Mouse (Mus musculus) heart, embryonic 12.5 days (tissue): ENCODE data around the gene Sv2c. TPM values are rescaled to one million over a fixed set of nuclear protein-coding genes. Genes with fewer than 3 reads are reported as not detected.
A peak's percentile ranks its signal among the peaks of the same experiment; 100 is the strongest.

Source experiments
- ATAC-seq: fragments of 200-750 bp; cut with Nextera tagmentation; 2 replicates; pipeline ENCODE4 v1.8.0; 2017; ENCODE audit warnings: moderate TSS enrichment, moderate library complexity; ENCODE audit not compliant: insufficient number of reproducible peaks, low FRiP score
- H3K27ac ChIP-seq: fragments of 300-500 bp; sonication (generic); 2 replicates; pipeline ENCODE4 v1.5.1; 2016; ENCODE audit warnings: mild to moderate bottlenecking, moderate library complexity; ENCODE audit not compliant: poor library complexity, severe bottlenecking
- H3K27me3 ChIP-seq: fragments of 300-500 bp; sonication (generic); replicated peaks from 2 replicates; pipeline ENCODE4 v1.6.1; 2016; ENCODE audit warnings: mild to moderate bottlenecking, moderate library complexity
- H3K36me3 ChIP-seq: fragments of 300-500 bp; sonication (generic); 2 replicates; pipeline ENCODE4 v1.6.1; 2016; ENCODE audit warnings: mild to moderate bottlenecking, moderate library complexity
- H3K4me1 ChIP-seq: fragments of 300-500 bp; sonication (generic); replicated peaks from 2 replicates; pipeline ENCODE4 v1.6.1; 2016; ENCODE audit warnings: mild to moderate bottlenecking
- H3K4me2 ChIP-seq: fragments of 300-500 bp; sonication (generic); 2 replicates; pipeline ENCODE4 v1.6.1; 2016; ENCODE audit warnings: mild to moderate bottlenecking, moderate library complexity
- H3K4me3 ChIP-seq: fragments of 300-500 bp; sonication (generic); 2 replicates; pipeline ENCODE4 v1.5.1; 2016; ENCODE audit warnings: mild to moderate bottlenecking
- H3K9ac ChIP-seq: fragments of 300-500 bp; sonication (generic); 2 replicates; pipeline ENCODE4 v1.6.1; 2016; ENCODE audit warnings: mild to moderate bottlenecking, moderate library complexity
- H3K9me3 ChIP-seq: fragments of 300-500 bp; sonication (generic); replicated peaks from 2 replicates; pipeline ENCODE4 v1.6.1; 2016; ENCODE audit warnings: mild to moderate bottlenecking, moderate library complexity
- WGBS: fragments of 180-500 bp; shearing (Covaris S2); methylation state at CpG from one replicate; pipeline ENCODE4 v1.1.7; 2016; 5-methylcytosine and 5-hydroxymethylcytosine counted together
- polyA plus RNA-seq: library from polyadenylated mRNA; unstranded; fragments of >200 nt; fragmentation: Nextera tagmentation; extraction: Ambion mirVana; gene quantifications from 2 replicates; pipeline ENCODE4 v1.2.1, GENCODE M21; 2016

The Sv2c gene
- 0.64 and 1.3 TPM in 2 replicates for polyA plus RNA-seq

- H3K27ac ChIP-seq: no peak within 1 kb of the TSS
- WGBS: under 1% methylated on average over 39 of the region's 44 CpGs
- H3K4me1 ChIP-seq: peaks cover 31% of the 10 kb centered on the region
- H3K4me2 ChIP-seq: peak within 1 kb of the TSS; percentile 99
- peak within 1 kb of the TSS; percentile 33 for H3K9ac ChIP-seq
- no peaks in the 10 kb centered on the region for H3K36me3 ChIP-seq
- H3K27me3 ChIP-seq: peaks cover 76% of the 10 kb centered on the region
- no peak for ATAC-seq
- H3K9me3 ChIP-seq: no peaks in the 10 kb centered on the region
- peak within 1 kb of the TSS; percentile 53 for H3K4me3 ChIP-seq
Observed at GRCm38 (mm10) chr13:96132401-96132816, at the start of gene Sv2c. Gene Sv2c, minus strand, starts transcription at chr13:96132577.

GRCm38 (mm10) chr13:96180671-96181161, 48.3 kb upstream of the Sv2c start:
- no peaks in the 10 kb centered on the region for H3K27me3 ChIP-seq
- H3K9me3 ChIP-seq: peaks cover 7% of the 10 kb centered on the region; the same call in 1 of the 2 replicates
- H3K4me3 ChIP-seq: no peak overlapping the region
- H3K4me2 ChIP-seq: peak overlapping the region; percentile 29
- no peak overlapping the region for H3K9ac ChIP-seq
- H3K4me1 ChIP-seq: peaks cover 4% of the 10 kb centered on the region; the same call in 1 of the 2 replicates
- no peak for ATAC-seq
- no peaks in the 10 kb centered on the region for H3K36me3 ChIP-seq
- peak overlapping the region; percentile 23; the same call in 1 of the 2 replicates for H3K27ac ChIP-seq
- 54% methylated on average over 13 of the region's 13 CpGs for WGBS

GRCm38 (mm10) chr13:96175591-96176212, 43.3 kb upstream of the Sv2c start:
- H3K4me2 ChIP-seq: 0 out of 2 replicates have a peak overlapping the region, but pooled peaks have one; percentile 19
- WGBS: 38% methylated on average over 8 of the region's 8 CpGs
- H3K4me3 ChIP-seq: no peak overlapping the region
- no peaks in the 10 kb centered on the region for H3K36me3 ChIP-seq
- peaks cover 1% of the 10 kb centered on the region; the same call in 1 of the 2 replicates for H3K4me1 ChIP-seq
- H3K27me3 ChIP-seq: no peaks in the 10 kb centered on the region
- H3K9ac ChIP-seq: no peak overlapping the region
- H3K27ac ChIP-seq: peak overlapping the region; percentile 66
- no peak for ATAC-seq
- no peaks in the 10 kb centered on the region for H3K9me3 ChIP-seq

- no peaks in the 10 kb centered on the region; the same call in 1 of the 2 replicates for H3K27me3 ChIP-seq
Observed at GRCm38 (mm10) chr13:96173686-96174085, 41.3 kb upstream of the Sv2c start.

GRCm38 (mm10) chr13:96172290-96172689, 39.9 kb upstream of the Sv2c start:
- H3K27me3 ChIP-seq: no peaks in the 10 kb centered on the region; the same call in 1 of the 2 replicates
- no peaks in the 10 kb centered on the region; the same call in 1 of the 2 replicates for H3K4me1 ChIP-seq
- ATAC-seq: no peak
- no peak overlapping the region for H3K4me2 ChIP-seq
- H3K27ac ChIP-seq: no peak overlapping the region
- no peak overlapping the region for H3K9ac ChIP-seq
- H3K4me3 ChIP-seq: no peak overlapping the region
- H3K9me3 ChIP-seq: no peaks in the 10 kb centered on the region
- 79% methylated on average over 3 of the region's 3 CpGs for WGBS
- H3K36me3 ChIP-seq: no peaks in the 10 kb centered on the region

More at GRCm38 (mm10) chr13:96173686-96174085, 41.3 kb upstream of the Sv2c start:
- WGBS: 66% methylated on average over 3 of the region's 3 CpGs
- no peaks in the 10 kb centered on the region for H3K9me3 ChIP-seq
- no peak overlapping the region for H3K27ac ChIP-seq
- H3K4me1 ChIP-seq: no peaks in the 10 kb centered on the region; the same call in 1 of the 2 replicates
- H3K36me3 ChIP-seq: no peaks in the 10 kb centered on the region
- ATAC-seq: no peak
- H3K9ac ChIP-seq: no peak overlapping the region
- H3K4me3 ChIP-seq: no peak overlapping the region
- no peak overlapping the region for H3K4me2 ChIP-seq

- Histone ChIP-seq H3K27me3 (no peaks in the 10 kb centered on the region; the same call in 1 of the 2 replicates), H3K36me3 (no peaks in the 10 kb centered on the region), H3K27ac (no peak overlapping the region), H3K4me3 (no peak overlapping the region), H3K4me2 (no peak overlapping the region), H3K4me1 (no peaks in the 10 kb centered on the region), H3K9me3 (no peaks in the 10 kb centered on the region), H3K9ac (no peak overlapping the region)
- WGBS: 73% methylated on average over 11 of the region's 11 CpGs
- no peak for ATAC-seq
Observed at GRCm38 (mm10) chr13:96168991-96169665, 36.8 kb upstream of the Sv2c start.

GRCm38 (mm10) chr13:96166593-96166992, 34.2 kb upstream of the Sv2c start:
- Histone ChIP-seq H3K36me3 (no peaks in the 10 kb centered on the region), H3K27ac (no peak overlapping the region), H3K9me3 (no peaks in the 10 kb centered on the region), H3K9ac (no peak overlapping the region), H3K4me1 (no peaks in the 10 kb centered on the region), H3K4me2 (no peak overlapping the region), H3K27me3 (no peaks in the 10 kb centered on the region; the same call in 1 of the 2 replicates), H3K4me3 (no peak overlapping the region)
- 71% methylated on average over 2 of the region's 2 CpGs for WGBS
- no peak for ATAC-seq

GRCm38 (mm10) chr13:96133363-96134100, 1.2 kb upstream of the Sv2c start:
- H3K27me3 ChIP-seq: peaks cover 78% of the 10 kb centered on the region
- ATAC-seq: no peak
- no peaks in the 10 kb centered on the region for H3K9me3 ChIP-seq
- H3K4me2 ChIP-seq: peak overlapping the region; percentile 99
- 4% methylated on average over 28 of the region's 28 CpGs for WGBS
- H3K36me3 ChIP-seq: no peaks in the 10 kb centered on the region
- H3K4me1 ChIP-seq: peaks cover 31% of the 10 kb centered on the region
- no peak overlapping the region for H3K27ac ChIP-seq
- no peak overlapping the region for H3K9ac ChIP-seq
- peak overlapping the region; percentile 53 for H3K4me3 ChIP-seq

GRCm38 (mm10) chr13:96132833-96133232, 456 bp upstream of the Sv2c start:
- ATAC-seq: no peak
- Histone ChIP-seq H3K9ac (no peak overlapping the region), H3K27me3 (peaks cover 72% of the 10 kb centered on the region), H3K4me3 (peak overlapping the region; percentile 53), H3K4me1 (peaks cover 31% of the 10 kb centered on the region), H3K27ac (no peak overlapping the region), H3K9me3 (no peaks in the 10 kb centered on the region), H3K4me2 (peak overlapping the region; percentile 99), H3K36me3 (no peaks in the 10 kb centered on the region)
- 1% methylated on average over 15 of the region's 15 CpGs for whole genome bisulfite sequencing

GRCm38 (mm10) chr13:96131911-96132310, 466 bp downstream of the Sv2c start:
- Histone ChIP-seq H3K27me3 (peaks cover 81% of the 10 kb centered on the region), H3K4me3 (peak overlapping the region; percentile 53), H3K4me1 (peaks cover 31% of the 10 kb centered on the region), H3K27ac (no peak overlapping the region), H3K36me3 (no peaks in the 10 kb centered on the region), H3K9me3 (no peaks in the 10 kb centered on the region), H3K4me2 (peak overlapping the region; percentile 99), H3K9ac (peak overlapping the region; percentile 33)
- WGBS: under 1% methylated on average over 19 of the region's 19 CpGs
- no peak for ATAC-seq

GRCm38 (mm10) chr13:96131050-96131449, 1.3 kb downstream of the Sv2c start:
- Histone ChIP-seq H3K9ac (no peak overlapping the region), H3K4me2 (peak overlapping the region; percentile 99), H3K27me3 (peaks cover 79% of the 10 kb centered on the region), H3K4me3 (peak overlapping the region; percentile 53), H3K27ac (no peak overlapping the region), H3K9me3 (no peaks in the 10 kb centered on the region), H3K4me1 (peaks cover 31% of the 10 kb centered on the region), H3K36me3 (no peaks in the 10 kb centered on the region)
- under 1% methylated on average over 28 of the region's 30 CpGs for WGBS
- no peak for ATAC-seq
